Mouse (Mus musculus) heart, embryonic 13.5 days (tissue): ENCODE results near the gene Tgfa. TPM values are rescaled to one million over a fixed set of nuclear protein-coding genes. Genes with fewer than 3 reads are reported as not detected.

Experiments
- ATAC-seq: fragments of 200-750 bp; cut with Nextera tagmentation; 2 replicates; pipeline ENCODE4 v1.8.0; 2017; ENCODE audit warnings: moderate TSS enrichment; ENCODE audit not compliant: insufficient number of reproducible peaks, low FRiP score, low TSS enrichment; ENCODE audit errors: extremely low read depth
- H3K27ac ChIP-seq: fragments of 300-500 bp; sonication (generic); replicated peaks from 2 replicates; pipeline ENCODE4 v1.5.1; 2015; ENCODE audit warnings: moderate library complexity, mild to moderate bottlenecking, inconsistent platforms
- H3K27me3 ChIP-seq: fragments of 300-500 bp; sonication (generic); replicated peaks from 2 replicates; pipeline ENCODE4 v1.6.1; 2015; ENCODE audit warnings: mild to moderate bottlenecking, inconsistent platforms
- H3K36me3 ChIP-seq: fragments of 300-500 bp; sonication (generic); 2 replicates; pipeline ENCODE4 v1.6.1; 2015; ENCODE audit warnings: mild to moderate bottlenecking, inconsistent platforms
- H3K4me1 ChIP-seq: fragments of 300-500 bp; sonication (generic); 2 replicates; pipeline ENCODE4 v1.6.1; 2015; ENCODE audit warnings: inconsistent platforms
- H3K4me2 ChIP-seq: fragments of 300-500 bp; sonication (generic); 2 replicates; pipeline ENCODE4 v1.6.1; 2015; ENCODE audit warnings: inconsistent platforms, mild to moderate bottlenecking, moderate library complexity
- H3K4me3 ChIP-seq: fragments of 300-500 bp; sonication (generic); 2 replicates; pipeline ENCODE4 v1.5.1; 2015; ENCODE audit warnings: moderate library complexity, mild to moderate bottlenecking, inconsistent platforms
- H3K9ac ChIP-seq: fragments of 300-500 bp; sonication (generic); 2 replicates; pipeline ENCODE4 v1.6.1; 2015; ENCODE audit warnings: inconsistent platforms, mild to moderate bottlenecking, moderate library complexity
- H3K9me3 ChIP-seq: fragments of 300-500 bp; sonication (generic); 2 replicates; pipeline ENCODE4 v1.6.1; 2016; ENCODE audit warnings: inconsistent platforms
- whole genome bisulfite sequencing: fragments of 180-500 bp; shearing (Covaris S2); methylation state at CpG from one replicate; pipeline ENCODE4 v1.1.7; 2015; ENCODE audit warnings: mixed read lengths; 5-methylcytosine and 5-hydroxymethylcytosine counted together
- polyA plus RNA-seq: library from polyadenylated mRNA; unstranded; fragments of >200 nt; fragmentation: Nextera tagmentation; extraction: Ambion mirVana; gene quantifications from 2 replicates; pipeline ENCODE4 v1.2.1, GENCODE M21; 2015

Gene Tgfa
- polyA plus RNA-seq, 1 experiment from 2014 or later: 3.2 TPM

DNA sequence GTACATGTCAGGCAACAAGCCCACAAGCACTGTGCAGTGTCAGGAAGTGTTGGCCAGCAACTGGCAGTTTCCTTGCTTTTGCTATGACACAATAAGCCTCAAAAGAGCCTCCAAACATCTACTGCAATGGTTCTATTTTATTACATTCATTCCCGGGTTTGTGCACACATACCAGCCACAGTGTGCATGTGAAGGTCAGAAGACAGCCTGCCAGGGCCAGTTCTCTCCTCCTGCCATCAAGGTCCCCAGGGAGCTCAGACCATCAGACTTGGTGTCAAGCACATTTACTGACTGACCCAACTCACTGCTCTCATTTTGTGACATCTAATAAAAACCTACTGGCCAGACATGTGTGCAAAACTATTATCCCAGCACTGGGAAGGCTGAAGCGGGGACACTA, 104.4 kb downstream of the Tgfa start:
- Histone ChIP-seq H3K27ac (no peak overlapping the region), H3K9me3 (peaks cover 8% of the 10 kb centered on the region; the same call in 1 of the 2 replicates), H3K27me3 (no peaks in the 10 kb centered on the region), H3K4me1 (no peaks in the 10 kb centered on the region), H3K36me3 (no peaks in the 10 kb centered on the region), H3K4me2 (no peak overlapping the region), H3K4me3 (no peak overlapping the region), H3K9ac (no peak overlapping the region)
- WGBS: 75% methylated on average over 2 of the region's 2 CpGs
- no peak for ATAC-seq

DNA sequence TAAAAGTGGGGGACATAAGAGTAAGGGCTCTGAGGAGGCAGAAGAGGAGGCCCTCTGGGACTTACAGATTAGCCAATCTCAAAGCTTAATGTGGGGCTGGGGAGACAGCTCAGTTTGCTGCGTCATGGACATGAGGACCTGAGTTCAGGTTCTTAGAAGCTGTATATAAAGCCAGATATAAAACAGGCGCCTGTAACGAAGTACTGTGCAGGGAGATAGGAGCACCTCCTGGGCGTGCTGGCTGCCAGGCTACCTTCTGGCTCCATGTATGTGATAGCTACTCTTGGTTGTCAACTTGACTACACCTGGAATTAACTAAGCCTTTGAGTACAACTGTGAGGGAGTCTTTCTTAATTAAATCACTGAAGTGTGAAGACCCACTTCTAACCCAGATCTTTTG, 110.7 kb downstream of the Tgfa start:
- H3K9ac ChIP-seq: no peak overlapping the region
- no peak overlapping the region for H3K27ac ChIP-seq
- no peaks in the 10 kb centered on the region for H3K4me1 ChIP-seq
- H3K4me2 ChIP-seq: no peak overlapping the region
- H3K9me3 ChIP-seq: no peaks in the 10 kb centered on the region
- H3K27me3 ChIP-seq: 0 out of 2 replicates have a peak, but pooled peaks cover 5% of the 10 kb centered on the region
- WGBS: 76% methylated on average over 4 of the region's 4 CpGs
- no peak overlapping the region for H3K4me3 ChIP-seq
- no peaks in the 10 kb centered on the region for H3K36me3 ChIP-seq
- ATAC-seq: no peak

DNA sequence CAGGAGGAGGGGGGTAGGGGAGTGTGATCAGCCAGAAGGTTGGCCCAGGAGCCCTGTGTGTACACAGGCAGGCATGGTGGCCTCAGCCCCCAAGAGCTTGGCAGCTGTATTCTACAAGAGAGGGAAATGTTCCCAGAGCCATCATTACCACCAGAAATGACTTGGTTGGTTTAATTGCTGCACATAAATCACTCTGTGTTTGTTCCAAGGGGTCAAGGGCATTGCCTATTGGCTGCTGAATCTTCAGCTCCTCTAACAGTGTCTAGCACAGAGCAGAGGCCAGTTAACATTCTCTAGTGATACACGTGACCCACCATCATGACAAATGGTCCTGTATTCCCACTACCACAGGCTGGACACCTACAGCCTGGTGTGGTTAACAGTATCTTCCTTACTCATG, 119.0 kb downstream of the Tgfa start:
- H3K9me3 ChIP-seq: no peaks in the 10 kb centered on the region
- WGBS: 69% methylated on average over 1 of the region's 1 CpGs
- no peaks in the 10 kb centered on the region for H3K27me3 ChIP-seq
- peaks cover 6% of the 10 kb centered on the region for H3K4me1 ChIP-seq
- no peak overlapping the region for H3K4me3 ChIP-seq
- H3K9ac ChIP-seq: no peak overlapping the region
- no peak for ATAC-seq
- H3K27ac ChIP-seq: no peak overlapping the region
- no peaks in the 10 kb centered on the region for H3K36me3 ChIP-seq
- H3K4me2 ChIP-seq: no peak overlapping the region

DNA sequence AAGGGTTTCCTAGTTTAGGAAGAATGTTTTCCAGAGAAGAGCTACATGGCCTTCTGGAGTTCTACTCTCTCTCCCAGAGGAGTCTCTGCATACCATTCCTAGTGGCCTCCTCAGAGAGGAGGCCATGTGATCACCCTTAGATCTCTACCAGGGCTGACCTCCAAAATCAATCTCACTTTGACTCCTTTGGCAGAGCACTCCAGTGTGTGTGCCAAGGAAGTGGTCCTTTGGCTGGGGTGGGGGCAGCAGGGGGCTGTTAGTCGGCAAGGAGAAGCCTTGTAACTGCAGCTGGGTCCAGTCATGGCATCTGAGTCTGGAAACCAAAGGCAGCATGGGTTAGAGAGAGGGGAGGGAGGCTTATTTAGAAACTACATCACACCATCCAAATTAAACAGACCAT, 122.0 kb downstream of the Tgfa start:
- Histone ChIP-seq H3K27me3 (no peaks in the 10 kb centered on the region), H3K27ac (no peak overlapping the region), H3K4me1 (peaks cover 9% of the 10 kb centered on the region), H3K4me3 (no peak overlapping the region), H3K9me3 (no peaks in the 10 kb centered on the region), H3K36me3 (no peaks in the 10 kb centered on the region), H3K4me2 (no peak overlapping the region), H3K9ac (no peak overlapping the region)
- 56% methylated on average over 1 of the region's 1 CpGs for WGBS
- no peak for ATAC-seq

DNA sequence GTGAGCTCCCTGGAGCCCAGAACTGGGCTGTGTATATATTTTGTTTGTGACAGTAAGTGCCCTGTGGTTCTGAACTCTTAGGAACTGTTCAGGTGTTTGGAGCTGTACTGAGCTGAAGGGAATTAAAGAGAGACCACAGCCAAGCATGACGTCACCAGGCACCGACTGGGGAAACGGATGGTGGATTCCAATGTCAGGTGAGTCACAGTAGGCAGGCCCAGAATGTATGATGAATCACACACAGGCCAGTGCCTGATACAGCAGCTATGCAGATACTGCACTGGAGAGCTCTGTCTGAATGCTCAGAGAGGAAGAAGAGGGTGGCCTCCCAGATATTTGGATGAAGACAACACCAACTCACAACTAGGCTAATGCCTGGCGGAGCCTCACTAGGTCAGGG, 123.8 kb downstream of the Tgfa start:
- no peak for ATAC-seq
- Histone ChIP-seq H3K36me3 (no peaks in the 10 kb centered on the region), H3K4me2 (no peak overlapping the region), H3K4me1 (peaks cover 9% of the 10 kb centered on the region), H3K9ac (no peak overlapping the region), H3K27me3 (no peaks in the 10 kb centered on the region), H3K27ac (peak overlapping the region; percentile 53; the same call in 1 of the 2 replicates), H3K4me3 (no peak overlapping the region), H3K9me3 (no peaks in the 10 kb centered on the region; the same call in 1 of the 2 replicates)
- 37% methylated on average over 4 of the region's 4 CpGs for WGBS

DNA sequence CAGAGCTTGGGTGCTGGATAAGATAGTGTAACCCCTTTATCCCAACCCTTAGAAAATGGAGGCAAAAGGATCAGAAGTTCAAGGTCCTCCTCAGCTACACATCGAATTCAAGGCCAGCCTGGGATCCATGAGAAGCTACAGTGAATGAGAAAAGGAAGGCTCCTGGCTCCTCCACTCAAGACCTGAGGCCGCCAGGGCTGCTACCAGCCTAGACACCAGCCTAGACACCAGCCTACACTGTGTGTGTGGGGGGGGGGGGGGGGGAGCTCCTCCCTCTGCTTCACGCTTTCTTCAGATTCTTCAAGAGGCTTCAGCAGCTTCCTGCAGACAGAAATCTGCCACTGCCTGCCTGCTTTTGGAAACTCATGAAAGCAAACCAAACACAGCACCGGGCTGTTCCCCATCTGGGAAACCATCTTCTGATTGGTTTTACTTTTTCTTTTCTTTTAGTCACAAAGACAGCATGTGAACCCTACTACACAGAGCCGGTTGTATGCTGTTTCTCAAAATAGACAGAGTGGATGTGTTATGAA, 127.1 kb downstream of the Tgfa start:
- 75% methylated on average over 5 of the region's 5 CpGs for WGBS
- Histone ChIP-seq H3K4me1 (peaks cover 9% of the 10 kb centered on the region), H3K36me3 (no peaks in the 10 kb centered on the region), H3K4me3 (no peak overlapping the region), H3K27me3 (no peaks in the 10 kb centered on the region), H3K9ac (no peak overlapping the region), H3K27ac (no peak overlapping the region), H3K9me3 (no peaks in the 10 kb centered on the region; the same call in 1 of the 2 replicates), H3K4me2 (no peak overlapping the region)
- ATAC-seq: no peak

DNA sequence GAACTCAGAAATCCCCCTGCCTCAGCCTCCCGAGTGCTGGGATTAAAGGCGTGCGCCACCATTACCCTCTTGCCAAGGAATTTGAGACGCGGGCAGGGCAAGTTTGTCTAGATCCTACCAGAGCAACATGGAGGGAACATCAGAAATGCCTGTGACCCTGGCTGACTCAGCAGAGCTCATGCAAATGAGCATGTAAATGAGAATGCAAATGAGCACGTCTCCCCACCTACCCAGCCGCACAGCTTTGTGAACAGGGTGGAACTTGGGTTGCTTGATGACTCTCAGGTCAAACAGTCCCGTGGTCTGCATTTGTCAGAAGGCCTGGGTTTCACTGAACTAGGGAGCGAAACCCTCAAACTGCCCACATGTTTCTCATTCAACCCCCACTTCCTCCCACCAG, 128.0 kb downstream of the Tgfa start:
- ATAC-seq: no peak
- Histone ChIP-seq H3K9me3 (no peaks in the 10 kb centered on the region; the same call in 1 of the 2 replicates), H3K4me3 (no peak overlapping the region), H3K27ac (no peak overlapping the region), H3K27me3 (no peaks in the 10 kb centered on the region), H3K4me1 (peaks cover 9% of the 10 kb centered on the region), H3K4me2 (no peak overlapping the region), H3K36me3 (no peaks in the 10 kb centered on the region), H3K9ac (no peak overlapping the region)
- 90% methylated on average over 9 of the region's 9 CpGs for WGBS

DNA sequence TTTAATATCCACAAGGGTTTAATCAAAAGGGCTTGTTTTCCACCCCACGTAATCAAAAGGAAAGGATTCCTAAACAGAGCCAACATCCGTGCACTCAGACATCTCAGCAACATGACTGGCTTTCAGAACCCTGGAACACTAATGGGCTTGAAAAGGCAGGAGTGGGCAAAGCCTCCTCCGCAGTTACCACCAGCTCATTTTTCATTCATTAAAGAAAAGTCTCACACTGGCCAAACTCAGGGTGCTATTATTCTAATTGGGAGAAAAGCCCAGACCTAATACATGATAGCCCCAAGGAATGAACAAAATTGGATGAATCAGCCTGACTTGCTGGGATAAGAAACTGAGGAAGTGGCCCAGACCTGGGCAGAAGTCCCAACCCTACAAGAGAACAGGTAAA, 129.4 kb downstream of the Tgfa start:
- WGBS: 79% methylated on average over 3 of the region's 3 CpGs
- peaks cover 5% of the 10 kb centered on the region; the same call in 1 of the 2 replicates for H3K4me1 ChIP-seq
- no peak overlapping the region for H3K27ac ChIP-seq
- no peaks in the 10 kb centered on the region; the same call in 1 of the 2 replicates for H3K9me3 ChIP-seq
- ATAC-seq: no peak
- no peak overlapping the region for H3K4me3 ChIP-seq
- H3K36me3 ChIP-seq: no peaks in the 10 kb centered on the region
- no peaks in the 10 kb centered on the region for H3K27me3 ChIP-seq
- H3K9ac ChIP-seq: no peak overlapping the region
- H3K4me2 ChIP-seq: no peak overlapping the region

Other genes starting within 250 kb of the Tgfa start
- gene Dusp11, start 233.6 kb upstream of the Tgfa start, polyA plus RNA-seq: 34.1 and 36.7 TPM in 2 replicates
- not detected in 2 replicates for gene Figla, start 179.1 kb upstream of the Tgfa start, polyA plus RNA-seq
- 6.4 and 6.5 TPM in 2 replicates for gene Add2, start 166.5 kb upstream of the Tgfa start, polyA plus RNA-seq
- 93.8 and 107 TPM in 2 replicates for gene Fam136a, start 170.4 kb downstream of the Tgfa start, polyA plus RNA-seq
- gene Snrpg, start 176.1 kb downstream of the Tgfa start, polyA plus RNA-seq: 315 and 377 TPM in 2 replicates
- gene Pcyox1, start 201.9 kb downstream of the Tgfa start, polyA plus RNA-seq: 51.2 and 52.0 TPM in 2 replicates
- gene Tia1, start 209.0 kb downstream of the Tgfa start, polyA plus RNA-seq: 120 and 125 TPM in 2 replicates
- 0.60 TPM in 1 of 2 replicates, not detected in the other for gene Gm44790, start 231.4 kb downstream of the Tgfa start, polyA plus RNA-seq
- 16.8 and 20.0 TPM in 2 replicates for gene C87436, start 243.2 kb downstream of the Tgfa start, polyA plus RNA-seq